Mouse (Mus musculus): Measurements from ENCODE around the gene Egflam.
A peak's percentile ranks its signal among the peaks of the same experiment; 100 is the strongest.

The Egflam gene

DNA sequence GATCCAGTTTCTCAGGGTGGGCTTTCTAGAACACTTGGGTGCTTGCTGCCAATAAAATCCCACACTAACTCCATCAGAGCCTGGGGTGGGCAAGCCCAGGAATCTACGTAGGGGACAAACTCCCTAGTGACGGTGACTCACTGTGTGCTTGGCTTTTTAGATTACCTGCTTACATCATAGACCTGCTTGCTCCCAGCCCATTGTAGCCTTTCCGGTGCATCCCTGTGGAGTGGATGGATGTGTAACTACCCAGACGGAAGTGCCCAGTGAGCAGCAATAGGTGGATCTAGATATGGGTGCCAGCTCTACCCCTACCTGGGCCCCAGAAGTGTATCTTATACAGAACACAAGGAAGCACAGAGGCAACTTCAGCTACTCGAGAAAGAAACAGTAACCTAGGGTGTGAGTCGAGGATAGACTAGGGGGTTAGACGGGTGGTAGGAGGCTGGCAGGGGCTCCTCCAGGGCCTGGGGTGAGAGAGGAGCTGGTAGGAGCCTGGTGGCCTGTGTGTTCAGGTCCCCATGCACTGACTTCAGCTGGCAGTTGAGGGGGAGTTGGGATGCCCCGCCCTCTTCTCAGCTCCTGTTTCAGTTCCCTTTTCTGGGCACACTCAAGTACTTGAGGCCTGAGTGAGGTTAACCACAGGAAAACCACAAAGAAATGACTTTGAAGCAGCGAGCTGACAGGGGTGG is 181.5 kb downstream of the Egflam start:
- peak; percentile 73 for DNase-seq (ENCODE audit: low read depth)

DNA sequence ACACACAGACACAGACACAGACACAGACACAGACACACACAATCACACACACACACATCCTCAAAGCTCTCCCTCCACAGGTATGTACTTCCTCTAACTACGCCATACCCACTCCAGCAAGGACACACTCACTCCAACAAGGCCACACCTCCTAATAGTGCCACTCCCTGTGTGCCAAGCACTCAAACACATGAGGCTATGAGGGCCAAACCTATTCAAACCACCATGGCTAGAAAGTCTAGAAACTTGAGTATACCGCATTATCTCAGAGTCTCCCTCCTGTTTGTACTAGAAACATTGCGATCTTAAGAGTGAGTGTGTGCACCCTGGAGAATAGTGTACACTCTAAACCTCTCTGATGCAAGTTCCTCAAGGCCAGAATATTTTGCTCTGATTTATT is 182.3 kb downstream of the Egflam start:
- no peak for DNase-seq (ENCODE audit: low read depth)

DNA sequence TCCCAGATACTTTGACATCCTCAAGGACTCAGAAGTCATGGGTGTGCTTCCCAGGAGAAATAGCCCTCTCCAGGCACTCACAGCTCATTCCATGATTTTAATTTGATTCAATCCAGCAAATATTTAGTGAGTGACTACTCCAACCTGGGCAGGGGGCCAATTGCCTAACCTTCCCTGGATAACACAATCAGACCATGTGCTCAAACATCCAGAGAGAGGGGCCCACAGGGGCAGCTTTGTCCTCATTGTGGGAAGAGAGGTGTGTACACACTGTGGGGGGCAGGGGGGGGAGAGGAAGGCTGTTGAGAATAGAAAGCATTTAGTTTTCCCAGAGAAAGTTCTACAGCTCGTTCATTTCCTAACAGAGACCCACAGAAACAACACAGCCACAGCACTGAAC is 184.5 kb downstream of the Egflam start:
- peak; percentile 93 for DNase-seq (ENCODE audit: low read depth)

DNA sequence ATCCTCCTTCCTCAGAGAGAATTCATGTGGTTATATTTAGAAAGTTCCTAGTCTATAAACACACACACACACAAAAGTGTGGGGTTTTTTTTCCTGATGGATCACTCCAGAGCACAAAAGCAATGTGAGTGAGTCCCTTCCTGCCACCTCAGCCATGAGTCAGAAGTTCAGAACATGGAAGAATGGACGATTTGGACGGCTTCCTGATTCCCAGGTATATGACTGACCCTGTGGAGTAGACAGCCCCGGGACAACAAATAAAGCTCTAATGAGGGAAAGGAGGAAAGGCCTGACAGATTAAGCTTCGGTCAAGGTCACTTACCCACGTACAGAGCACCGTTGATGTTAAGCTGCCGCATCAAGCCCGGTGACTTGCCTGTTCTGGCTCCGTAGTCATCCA is 190.0 kb downstream of the Egflam start:
- DNase-seq (ENCODE audit: low read depth), result no peak

DNA sequence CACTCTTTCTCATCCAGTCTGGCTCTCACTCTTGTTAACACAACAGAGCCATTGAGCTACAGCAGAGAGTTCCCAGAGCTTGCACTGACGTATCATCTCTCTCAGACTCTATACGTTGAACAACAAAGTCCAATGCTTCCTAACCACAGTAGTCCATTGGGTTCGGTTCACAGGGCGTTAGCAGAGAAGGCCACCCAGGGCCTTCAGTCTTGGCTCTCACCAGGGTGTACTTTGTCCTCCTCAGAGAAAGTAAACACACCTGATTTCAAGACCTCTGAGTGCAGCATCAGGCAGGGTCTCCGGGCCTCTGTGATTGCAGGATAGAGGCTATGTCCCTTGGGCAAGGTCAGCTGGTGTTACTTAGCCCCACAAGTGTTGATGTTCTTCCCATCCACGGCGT is 190.9 kb downstream of the Egflam start:
- no peak for DNase-seq (ENCODE audit: low read depth)

DNA sequence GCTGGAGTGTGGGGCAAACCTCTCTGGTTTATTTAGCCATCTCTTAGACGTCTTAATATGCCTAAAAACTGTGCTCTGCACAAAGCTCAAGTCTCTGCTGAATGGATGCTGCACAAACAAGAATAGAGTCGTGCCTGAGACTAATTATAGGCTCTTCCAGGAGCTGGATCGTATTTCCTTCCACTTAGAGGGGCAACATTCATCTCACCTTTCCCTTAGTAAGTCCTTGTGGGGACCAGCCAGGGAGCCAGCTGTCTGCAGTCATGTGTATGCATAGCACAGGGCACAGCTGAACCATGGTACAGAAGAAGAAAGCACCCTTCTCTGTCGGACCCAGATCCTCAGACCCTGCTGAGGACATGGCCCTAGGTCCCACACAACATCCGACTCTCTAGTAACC is 192.1 kb downstream of the Egflam start:
- DNase-seq (ENCODE audit: low read depth), result no peak

DNA sequence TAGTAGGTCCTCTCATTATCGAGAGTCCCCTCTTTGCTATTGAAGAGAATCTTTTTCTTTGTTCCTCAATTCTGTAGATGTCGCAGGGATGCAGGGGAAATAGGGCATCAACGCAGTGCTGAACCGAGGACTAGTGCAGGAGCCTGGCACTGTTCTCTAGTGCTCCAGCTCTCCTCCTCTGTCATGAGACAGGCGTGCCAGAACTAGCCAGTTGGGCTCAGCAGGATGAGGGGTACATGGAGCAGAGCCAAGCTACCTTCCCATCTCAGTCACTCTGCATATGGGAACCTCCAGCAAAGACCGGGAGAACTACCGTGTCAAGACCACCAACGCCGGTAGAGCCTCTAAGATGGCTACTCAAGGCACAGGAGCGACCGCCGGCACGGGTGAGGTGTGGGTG is 193.3 kb downstream of the Egflam start:
- no peak for DNase-seq (ENCODE audit: low read depth)

DNA sequence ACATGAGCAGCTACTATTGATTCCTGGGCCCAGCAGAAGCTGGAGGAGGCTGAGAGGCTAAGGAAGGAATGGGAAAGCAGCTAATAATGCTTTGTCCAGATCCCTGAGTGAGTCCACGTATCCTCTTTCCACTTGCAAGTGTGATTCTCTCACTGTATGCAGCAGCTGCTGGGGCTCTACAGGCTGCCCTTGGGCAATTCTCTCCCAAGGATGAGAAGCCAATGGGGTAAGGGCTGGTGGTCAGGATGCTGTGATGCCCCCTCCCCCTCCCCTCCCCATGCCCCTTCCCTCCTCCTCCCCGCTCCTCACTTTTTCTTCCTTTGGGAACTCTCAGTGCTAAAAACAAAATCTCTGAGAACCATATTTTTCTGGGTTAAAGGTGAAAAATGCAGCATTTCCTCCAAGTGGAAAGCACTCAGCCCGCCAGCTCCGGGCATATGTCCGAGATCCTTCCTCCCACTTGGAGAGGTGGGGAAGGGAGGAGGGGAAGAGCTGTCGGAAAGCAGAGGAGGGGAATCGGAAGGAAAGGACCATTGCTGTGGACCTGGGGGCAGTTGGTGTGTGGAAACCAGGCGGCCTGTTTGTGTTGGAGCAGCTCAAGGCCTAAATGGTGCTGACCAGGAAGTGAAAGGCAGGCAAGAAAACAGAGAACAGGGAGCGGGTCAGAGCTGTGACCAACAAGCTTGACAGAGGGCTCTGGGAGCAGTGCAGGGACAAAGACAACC is 194.4 kb downstream of the Egflam start:
- DNase-seq (ENCODE audit: low read depth), result peak; percentile 22

DNA sequence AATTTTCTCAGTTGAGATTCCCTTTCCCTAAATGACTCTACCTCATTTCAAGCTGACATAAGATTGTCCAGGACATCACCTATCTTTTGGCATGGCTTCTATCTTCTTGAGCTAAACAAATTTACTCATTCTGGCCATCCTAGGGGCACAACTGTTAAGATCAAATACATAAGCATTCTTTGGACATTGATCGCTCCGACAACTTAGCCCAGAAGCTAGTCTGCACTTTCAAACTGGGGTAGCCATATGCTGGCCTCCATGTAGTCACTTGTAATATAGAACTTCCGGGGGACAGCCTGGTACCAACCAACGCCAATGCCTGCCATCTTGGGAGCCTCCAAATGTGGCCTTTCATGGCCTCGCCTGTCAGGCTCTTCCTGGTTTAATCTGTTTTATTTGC is 195.2 kb downstream of the Egflam start:
- DNase-seq (ENCODE audit: low read depth), result no peak

DNA sequence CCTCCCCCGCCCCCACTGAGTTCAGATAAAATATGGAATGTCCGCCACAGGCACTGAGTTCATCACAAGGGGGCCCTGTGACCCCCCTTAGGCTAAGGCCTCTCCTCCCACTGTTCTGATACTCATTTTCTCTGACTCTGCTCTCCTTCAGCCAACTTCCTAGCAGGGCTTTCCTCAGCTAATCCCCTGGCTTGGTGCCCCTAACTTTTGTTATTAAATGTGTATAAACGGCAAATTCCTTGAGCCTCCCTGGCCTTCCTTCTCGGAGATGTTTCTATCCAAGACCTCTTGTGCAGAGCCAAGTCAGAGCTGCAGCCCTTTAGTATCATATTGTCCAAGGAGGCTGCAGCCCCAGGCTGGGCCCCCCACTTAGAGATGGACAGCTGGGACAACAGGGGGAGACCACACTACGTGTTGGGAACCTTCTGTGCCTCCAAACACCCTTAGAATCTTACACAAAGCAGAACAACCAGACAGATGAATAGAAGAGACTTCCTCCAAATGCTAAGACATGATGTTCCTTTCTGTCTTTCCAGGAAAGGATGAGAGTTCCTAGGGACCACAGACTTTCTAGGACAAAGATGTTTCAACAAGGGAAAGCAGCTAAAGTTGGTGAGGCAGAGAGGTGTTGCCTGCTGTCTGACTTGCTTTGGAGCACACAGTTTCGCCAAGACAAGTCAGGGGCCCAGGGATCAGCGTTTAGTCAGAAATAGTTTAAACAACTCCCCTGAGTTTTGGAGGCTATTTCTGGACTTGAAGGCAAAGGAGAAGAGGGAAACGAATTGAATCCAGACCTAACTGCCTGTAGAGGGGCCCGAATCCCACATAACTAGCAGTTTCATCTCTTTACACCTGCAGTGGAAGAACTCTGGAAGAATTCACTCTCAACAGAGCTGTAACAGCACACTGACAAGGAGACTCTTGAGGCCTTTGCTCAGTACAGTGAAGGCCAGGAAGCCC is 196.5 kb downstream of the Egflam start:
- DNase-seq (ENCODE audit: low read depth), result no peak

DNA sequence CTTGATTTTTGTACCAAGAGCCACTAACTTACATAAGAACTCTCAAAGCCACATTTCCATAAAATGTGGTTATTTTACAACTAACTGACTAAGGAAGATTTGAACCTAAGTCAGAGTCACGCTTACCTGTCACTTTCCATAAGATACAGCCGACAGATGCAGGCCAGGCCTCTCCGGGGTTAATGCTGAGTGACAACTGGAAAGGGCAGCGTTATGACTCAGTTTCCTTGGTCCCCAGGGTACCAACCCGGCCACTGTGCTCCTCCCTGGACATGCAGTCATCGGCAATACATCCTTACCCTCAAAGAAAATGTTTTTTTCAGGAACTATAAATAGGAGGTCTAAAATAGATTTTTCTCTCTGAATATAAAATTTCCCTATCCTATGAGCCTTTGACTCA is 197.9 kb downstream of the Egflam start:
- DNase-seq (ENCODE audit: low read depth), result no peak

DNA sequence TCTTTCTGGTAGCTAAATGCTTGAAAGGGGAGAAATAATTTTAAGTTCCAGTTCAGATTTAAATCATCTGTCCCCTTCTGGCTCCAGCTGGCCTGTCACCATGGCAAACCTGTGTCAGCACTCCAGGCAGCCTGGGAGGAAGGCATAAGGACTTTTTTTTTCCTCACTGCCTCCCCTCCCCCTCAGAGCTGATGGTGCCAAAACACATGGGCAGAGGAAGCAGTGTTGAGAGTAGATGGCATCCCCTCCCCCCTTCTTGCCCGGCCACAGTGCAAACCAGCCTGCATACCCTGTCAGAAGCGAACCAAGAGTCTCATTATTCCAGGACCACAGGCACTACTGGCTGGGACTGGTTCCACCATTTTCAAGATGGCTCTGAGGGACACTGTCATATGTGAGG is 199.4 kb downstream of the Egflam start:
- no peak for DNase-seq (ENCODE audit: low read depth)

DNA sequence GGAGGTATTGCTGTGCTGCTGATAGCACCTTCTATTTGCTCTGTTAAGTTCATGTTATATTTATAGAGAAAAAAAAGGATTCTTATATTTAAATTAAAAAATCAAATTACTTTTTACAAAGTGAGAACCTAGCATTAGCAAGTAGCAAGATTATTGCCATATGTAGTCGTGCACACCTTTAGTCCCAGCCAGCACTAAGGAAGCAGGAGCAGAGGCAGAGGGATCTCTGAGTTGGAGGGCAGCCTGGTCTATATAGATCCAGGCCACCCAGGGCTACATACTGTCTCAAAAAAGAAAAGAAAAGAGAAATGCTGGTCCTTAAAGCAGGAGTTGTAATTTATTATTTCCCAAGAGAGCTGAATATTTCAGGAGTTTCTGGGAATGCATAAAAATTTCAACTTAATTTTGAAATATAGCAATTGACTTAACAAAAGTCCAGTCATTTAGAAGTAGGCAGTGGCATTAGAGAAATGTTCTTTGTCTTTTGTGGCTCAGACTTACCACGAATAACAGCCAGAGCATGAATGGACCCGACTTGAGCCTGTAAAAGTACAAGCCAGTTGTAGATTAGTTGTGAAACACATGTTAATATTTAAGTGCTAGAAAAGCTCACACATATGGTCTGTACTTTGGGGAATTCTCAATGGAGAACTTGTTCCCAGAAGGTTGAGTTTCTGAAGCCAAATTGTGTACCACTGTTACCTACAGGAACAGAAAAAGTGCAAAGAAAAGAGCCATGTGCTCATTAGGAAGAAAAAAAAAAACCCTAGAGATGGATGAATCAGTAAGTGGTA is 200.3 kb downstream of the Egflam start:
- peak; percentile 30 for DNase-seq (ENCODE audit: low read depth)

DNA sequence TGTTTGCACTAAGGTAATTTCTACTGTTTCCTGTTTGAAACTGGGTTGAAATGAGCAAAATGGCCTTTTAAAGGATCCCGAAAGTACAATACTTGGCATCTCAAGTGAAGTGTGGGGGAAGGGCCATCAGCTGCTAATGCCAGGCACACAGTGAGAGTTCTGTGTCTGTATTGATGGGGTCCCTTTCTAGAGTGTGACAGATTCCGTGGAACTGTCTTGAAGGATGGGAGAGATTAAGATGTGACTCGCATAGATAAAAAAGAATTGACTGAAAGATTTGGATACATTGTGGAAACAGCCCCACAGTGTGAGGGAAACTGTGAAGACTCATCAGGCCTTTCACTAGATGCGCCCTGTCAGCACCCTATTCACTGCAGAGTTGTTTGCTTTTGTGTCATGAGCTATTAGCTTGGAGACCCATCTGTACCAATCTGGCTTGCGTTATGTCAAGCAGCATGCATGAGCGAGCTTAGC is 203.4 kb downstream of the Egflam start:
- DNase-seq (ENCODE audit: low read depth), result no peak

DNA sequence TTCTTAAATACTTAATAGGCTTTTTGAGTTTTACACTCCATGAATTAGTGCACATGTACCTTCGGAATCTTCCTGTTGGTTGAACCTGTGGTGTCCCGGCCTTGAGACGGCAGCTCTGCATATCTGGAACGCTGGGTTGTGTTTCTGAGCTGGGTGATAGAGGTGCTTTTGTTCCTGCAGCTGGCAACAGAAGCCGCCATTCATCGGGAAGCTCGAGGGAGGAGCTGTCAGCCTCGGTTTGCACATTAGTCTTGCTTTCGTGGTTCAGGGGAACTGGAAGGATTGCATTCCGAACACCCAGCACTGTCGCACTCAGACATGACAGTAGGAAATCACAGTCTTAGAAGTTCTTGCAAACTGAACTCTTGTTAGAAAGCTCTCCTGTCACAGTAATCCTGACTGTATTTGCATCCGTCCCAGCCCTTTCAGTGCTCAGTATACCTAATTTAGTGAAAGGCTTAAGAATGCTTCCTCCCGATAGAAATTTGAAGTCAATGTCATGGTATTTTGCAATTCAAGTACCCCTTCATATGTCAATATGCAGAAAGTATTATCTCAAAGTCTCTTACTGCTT is 204.0 kb downstream of the Egflam start:
- peak; percentile 29 for DNase-seq (ENCODE audit: low read depth)

DNA sequence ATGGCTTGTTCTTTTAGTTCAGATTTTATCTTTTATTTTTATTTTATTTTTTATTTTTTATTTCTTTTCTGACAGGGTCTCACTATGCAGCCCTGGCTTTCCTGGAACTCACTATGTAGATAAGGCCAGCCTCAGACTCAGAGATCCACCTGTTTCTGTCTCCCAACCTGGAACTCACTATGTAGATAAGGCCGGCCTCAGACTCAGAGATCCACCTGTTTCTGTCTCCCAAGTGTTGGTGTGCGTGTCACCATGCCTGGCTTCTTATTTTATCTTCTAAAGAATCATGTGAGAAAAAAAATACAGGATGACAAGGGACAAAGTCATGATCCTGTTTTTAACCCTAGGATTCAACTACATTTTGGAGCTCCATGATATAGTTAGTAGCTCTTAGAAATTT is 205.6 kb downstream of the Egflam start:
- DNase-seq (ENCODE audit: low read depth), result no peak

DNA sequence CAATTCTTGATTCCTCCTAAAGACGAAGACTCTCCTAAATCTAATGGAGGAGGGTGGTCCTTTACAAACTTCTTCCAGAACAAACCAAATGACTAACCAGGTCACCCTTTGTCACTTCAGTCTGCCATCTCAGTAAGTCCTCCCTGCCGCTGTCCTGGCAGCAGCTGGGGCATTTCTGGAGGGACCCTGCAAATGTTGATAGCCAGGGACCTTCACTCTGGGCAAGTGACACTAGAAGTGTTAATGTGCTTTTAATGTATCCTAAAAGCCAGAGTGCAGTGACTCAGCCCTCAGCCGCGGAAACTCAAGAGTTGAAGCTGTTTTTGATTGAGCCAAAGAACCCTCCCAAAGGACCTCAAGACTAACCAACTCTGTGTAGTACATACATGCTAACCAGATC is 207.1 kb downstream of the Egflam start:
- no peak for DNase-seq (ENCODE audit: low read depth)

DNA sequence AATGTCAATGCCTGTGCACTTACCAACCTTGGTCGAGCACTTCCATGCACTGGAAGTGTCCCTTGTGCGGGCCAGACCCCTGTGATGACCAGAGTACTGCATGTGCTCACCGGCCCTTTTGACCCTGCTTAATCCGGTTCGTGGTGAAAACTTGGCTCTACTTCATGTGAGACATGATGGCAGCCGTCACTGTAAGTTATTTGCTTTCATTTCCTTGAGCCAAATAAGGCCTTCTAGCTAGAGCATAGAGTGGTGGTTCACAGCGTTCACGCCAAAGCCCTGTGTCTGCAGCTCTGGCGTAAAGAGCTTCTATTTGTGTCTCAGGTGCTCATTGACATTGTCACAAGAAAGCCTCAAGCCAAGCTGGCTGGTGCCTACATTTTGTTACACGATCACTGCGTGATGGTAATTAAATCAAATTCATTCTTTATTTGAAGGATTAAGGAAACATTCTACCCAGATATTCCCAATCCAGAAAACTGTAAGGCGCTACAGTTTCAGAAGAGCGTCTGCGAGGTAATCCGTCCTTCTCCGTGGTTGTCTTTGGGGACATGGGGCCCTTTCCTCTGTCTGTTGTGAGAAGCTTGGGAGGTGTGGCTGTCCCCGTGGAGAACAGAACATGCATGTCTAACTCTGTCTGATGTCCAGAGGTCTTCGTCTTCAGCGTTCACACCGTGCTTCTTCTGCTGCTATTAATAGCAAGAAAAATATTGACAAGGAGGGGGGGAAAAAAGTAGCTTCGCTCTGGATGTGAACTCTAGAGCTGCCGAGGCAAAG is 208.3 kb downstream of the Egflam start:
- DNase-seq (ENCODE audit: low read depth), result no peak

DNA sequence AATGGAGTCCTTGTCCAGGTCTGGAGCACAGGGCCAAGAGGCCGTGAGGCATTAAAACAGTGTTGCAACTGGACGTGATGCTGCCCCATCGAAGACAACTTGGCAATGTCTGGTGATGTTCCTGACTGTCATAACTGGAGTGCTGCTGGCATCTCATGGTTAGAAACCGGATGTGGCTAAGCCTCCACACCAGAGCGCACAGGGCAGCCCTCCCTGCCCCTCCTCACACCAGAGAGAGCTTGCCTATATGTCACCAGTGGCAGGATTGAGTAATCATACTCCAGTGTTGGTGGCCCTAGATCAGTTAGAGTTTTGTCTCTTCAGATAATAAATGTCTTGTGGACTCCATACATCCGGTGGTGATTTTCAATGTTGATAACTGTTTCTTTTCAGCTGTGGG is 210.5 kb downstream of the Egflam start:
- no peak for DNase-seq (ENCODE audit: low read depth)

DNA sequence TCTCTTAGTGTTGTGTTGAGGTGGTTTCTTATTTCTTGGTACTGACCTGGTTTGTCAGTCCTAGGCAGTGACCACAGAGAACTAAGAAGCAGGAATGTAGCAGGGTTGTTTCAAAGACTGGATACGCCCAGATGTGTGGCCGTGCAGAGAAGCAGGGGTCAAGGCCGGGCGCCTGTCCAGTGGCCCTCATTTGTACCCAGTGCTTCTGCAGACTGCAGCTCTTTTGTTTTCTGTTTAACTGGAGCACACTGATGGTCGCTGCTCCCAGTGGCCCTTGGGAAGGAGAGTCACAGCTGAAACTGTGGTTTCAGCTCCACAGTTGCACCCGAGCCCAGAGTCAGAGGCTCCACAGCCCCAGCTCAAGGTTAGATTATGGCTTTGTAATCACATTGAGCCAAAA is 217.6 kb downstream of the Egflam start:
- no peak for DNase-seq (ENCODE audit: low read depth)

DNA sequence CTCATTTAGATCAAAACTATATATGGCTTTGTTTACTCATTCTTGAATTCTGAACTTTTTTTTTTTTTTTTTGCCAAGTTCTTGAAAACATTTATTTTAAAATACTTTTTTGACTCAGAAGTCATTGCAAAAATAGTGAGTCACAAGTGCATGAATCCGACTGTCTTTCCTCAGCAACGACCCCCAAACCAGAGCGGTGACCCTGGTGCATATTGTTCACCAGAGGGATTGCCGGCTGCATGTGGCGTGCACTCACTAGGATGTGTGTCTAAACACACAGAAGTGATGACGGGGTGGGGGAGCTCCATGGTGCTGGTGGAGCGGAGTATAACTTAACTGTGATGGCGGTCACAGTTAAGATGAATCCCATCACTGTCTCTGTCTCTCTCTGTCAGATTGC is 224.4 kb downstream of the Egflam start:
- no peak for DNase-seq (ENCODE audit: low read depth)
